Mouse (Mus musculus): Measurements from ENCODE around the gene Slc1a2.

- TF ChIP-seq CTCF (IDR thresholded peaks at IDR 0.05; ENCODE audit: low read depth, low read length) (no peak), TAL1 (conservative IDR thresholded peaks at IDR 0.05; ENCODE audit: low read depth, low read length) (no peak), GATA1 (IDR thresholded peaks at IDR 0.05; ENCODE audit: borderline replicate concordance, low read length) (no peak), POLR2AphosphoS5 (IDR thresholded peaks at IDR 0.05; ENCODE audit: insufficient replicate concordance, low read depth, low read length) (no peak), GATA2 (IDR thresholded peaks at IDR 0.05; ENCODE audit: borderline replicate concordance, low read depth, low read length) (no peak)
Measured at GRCm38 (mm10) chr2:102820225-102820711, 161.8 kb downstream of the Slc1a2 start.
